Mouse (Mus musculus): Measurements from ENCODE around the gene Zfp3.

The Zfp3 gene

GRCm38 (mm10) chr11:70807630-70808029 is 43.6 kb downstream of the Zfp3 start:
- ATAC-seq (ENCODE audit: low TSS enrichment), result no peak

GRCm38 (mm10) chr11:70808101-70808500 is 44.1 kb downstream of the Zfp3 start:
- ATAC-seq (ENCODE audit: low TSS enrichment), result no peak

DNA sequence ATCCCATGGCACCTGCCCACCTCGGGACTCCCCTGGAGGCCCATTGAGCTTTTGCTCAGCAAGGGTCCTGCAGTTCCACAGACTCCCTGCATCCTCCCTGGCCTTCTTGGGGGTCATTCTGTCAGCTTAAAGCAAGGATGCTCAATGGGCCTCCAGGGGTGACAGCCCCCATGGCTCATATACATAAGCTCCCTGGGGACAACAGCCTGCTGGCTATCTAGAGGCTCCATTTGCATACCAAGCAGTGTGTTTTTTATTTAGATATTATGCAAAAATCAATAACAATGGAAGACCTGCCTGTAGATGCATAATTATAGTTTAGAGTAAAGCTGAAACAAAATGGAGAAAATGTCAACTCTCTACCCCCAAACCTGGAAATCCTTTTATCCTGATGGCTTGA is 45.0 kb downstream of the Zfp3 start:
- ATAC-seq (ENCODE audit: low TSS enrichment), result no peak

- no peak for ATAC-seq (ENCODE audit: low TSS enrichment)
Measured at GRCm38 (mm10) chr11:70811041-70811440, 47.0 kb downstream of the Zfp3 start.

DNA sequence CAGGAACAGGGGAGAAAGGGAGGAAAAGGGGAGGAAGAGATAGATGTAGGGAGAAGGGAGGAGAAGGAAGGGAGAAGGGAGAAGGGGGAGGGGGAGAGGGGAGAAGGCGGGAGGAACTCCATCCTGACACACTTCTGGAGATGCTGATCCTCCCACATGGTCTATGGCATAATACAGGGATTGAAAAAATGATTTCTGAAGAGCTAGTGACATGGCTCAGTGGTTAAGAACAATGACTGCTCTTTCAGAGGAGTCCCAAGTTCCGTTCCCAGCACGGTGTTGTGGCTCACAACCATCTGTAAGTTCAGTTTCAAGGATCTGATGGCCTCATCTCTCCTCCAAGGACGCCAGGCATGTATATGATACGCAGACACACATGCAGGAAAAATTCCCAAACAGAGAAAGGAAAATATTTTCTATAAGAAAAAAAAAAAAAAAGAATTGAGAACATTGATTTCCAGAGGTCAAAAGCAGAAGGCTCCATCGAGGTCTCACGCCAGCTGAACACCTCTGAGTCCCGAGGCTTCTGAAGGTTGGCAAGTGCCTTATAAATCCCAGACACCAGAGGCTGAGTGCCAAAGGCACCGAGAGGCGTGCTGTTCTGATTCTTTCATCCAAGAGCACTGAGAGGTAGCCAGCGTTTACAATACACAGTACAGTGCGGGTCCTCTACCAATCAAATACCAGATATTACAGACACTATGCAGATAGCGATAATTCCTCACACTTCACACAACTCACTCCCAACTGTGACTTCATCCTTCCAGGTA is 47.6 kb downstream of the Zfp3 start:
- ATAC-seq (ENCODE audit: low TSS enrichment), result no peak

DNA sequence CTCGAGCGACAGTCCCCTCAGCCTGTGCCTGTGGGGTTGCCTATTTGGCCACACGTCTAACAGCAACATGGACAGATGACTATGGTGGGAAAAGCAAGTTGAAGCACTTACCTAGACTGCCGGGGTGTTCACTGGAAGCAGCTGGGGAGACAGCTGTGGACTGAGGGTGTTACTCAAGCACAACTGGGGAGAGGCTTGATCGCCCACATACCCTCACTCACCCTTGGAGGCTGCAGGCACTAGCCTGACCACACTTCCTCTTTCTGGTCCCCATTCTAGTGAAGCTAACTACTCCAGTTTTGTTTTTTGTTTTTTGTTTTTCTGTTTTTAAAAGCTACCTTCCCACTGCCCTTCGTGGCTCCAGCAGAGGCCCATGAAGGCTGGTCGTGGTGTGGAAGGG is 48.4 kb downstream of the Zfp3 start, which contains the start of gene Scimp:
TSS of gene Scimp (minus strand) at position 222 of the 400 bp plus-strand sequence.
- no peak for ATAC-seq (ENCODE audit: low TSS enrichment)

- ATAC-seq (ENCODE audit: low TSS enrichment), result no peak
Measured at GRCm38 (mm10) chr11:70815071-70815470, 51.1 kb downstream of the Zfp3 start.

DNA sequence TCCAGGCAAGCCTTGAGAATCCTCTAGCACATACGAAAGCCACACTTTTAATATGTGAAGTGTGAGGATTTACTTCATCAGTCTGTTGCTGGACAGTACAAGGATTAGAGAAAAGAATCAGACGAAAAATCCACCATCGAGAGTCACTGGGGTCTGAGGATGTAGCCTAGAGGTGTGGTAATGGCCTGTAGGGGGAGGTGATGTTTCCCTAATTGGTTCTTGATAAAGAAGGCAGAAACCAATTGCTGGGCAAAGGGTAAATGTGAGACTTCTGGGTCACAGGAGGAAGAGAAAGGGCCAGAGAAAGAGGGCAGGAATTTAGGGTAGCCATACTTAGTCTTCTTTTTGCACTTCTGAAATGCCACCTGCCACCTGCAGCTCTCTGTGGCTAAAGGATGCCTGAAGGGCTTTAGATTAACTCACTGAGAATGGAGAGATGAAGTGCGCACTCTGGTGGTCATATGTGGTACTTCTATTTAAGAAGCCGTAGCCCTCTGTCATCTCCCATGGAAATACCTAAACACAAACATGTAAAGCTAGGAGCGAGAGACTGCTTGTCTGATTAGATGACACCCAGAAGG is 51.6 kb downstream of the Zfp3 start:
- peak; percentile 57; the same call in 1 of the 2 replicates for ATAC-seq (ENCODE audit: low TSS enrichment)

GRCm38 (mm10) chr11:70816770-70817169 is 52.8 kb downstream of the Zfp3 start:
- ATAC-seq (ENCODE audit: low TSS enrichment), result no peak

DNA sequence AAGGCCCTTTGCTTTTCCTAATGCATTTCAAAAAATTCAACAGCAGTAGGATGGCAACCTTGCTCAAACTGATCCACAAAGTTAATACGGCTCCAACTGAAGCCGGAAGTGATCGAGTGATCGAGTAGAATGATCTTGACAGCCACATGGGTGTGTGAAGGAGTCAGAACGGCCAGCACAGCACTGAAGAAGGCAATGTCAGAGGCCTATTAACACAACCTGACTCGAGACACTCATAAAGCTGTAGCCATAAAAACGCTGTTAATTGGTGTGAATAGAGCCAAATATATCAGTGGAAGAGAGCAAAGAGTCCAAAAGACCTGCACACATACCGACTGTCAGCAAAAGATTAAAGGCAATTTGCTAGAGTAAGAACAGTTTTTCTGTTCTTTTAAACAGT is 56.1 kb downstream of the Zfp3 start:
- ATAC-seq (ENCODE audit: low TSS enrichment), result no peak

DNA sequence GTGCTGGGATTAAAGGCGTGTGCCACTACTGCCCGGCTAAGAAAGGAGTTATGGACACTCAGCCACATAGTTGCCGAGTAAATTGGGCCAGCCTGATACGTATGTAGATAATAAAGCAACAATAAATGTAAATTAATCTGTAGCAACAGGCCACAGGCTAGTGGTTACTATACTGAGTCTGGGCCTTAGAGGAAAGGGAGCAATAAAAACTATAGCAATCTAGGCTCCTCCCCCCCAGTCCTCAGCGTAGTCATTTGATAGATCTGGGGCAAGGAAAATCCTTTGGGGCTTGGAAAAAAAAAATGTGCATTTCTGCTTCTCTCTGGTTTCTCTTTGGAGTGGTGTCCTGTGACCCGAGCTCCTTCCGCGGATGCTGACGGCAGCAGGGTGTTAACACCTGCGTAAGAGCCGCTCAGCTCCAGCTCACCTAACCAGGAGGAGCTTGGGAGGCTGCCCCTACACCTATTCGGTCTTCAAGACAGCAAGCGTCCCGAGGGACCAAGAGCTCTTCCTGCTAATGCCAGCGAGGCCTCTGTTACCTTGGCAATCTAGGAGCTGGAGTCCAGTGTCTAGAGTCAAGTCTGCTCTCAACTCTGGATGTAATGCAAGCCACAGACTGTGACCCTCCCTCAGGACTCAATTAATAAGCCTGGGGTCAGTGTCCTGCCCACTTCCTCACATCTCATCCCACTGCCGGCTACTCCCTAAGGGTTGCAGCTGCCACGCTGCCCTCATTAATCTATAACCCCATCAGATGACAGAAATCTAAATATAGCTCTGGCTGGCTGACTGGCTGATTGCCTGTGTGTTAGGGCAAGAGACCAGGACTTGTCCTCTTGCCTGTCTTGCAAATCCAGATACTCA is 58.0 kb downstream of the Zfp3 start:
- no peak for ATAC-seq (ENCODE audit: low TSS enrichment)
